Mouse (Mus musculus) liver, postnatal 0 days (tissue): ENCODE results near the gene Ccdc57. TPM values are rescaled to one million over a fixed set of nuclear protein-coding genes. Genes with fewer than 3 reads are reported as not detected.
A peak's percentile ranks its signal among the peaks of the same experiment; 100 is the strongest.

ENCODE experiments used
- ATAC-seq: fragments of 200-750 bp; cut with Nextera tagmentation; 2 replicates; pipeline ENCODE4 v1.8.0; 2017; ENCODE audit warnings: mild to moderate bottlenecking, moderate library complexity
- DNase-seq: peaks from one replicate; pipeline ENCODE4 v3.0.0-alpha.2; 2016
- H3K27ac ChIP-seq: fragments of 300-500 bp; sonication (generic); 2 replicates; pipeline ENCODE4 v1.5.1; 2014; ENCODE audit warnings: antibody characterized with exemption, moderate library complexity, mild to moderate bottlenecking, low read depth
- H3K27me3 ChIP-seq: fragments of 300-500 bp; sonication (generic); 2 replicates; pipeline ENCODE4 v1.6.1; 2014; ENCODE audit warnings: low read length, control low read depth, mixed read lengths; ENCODE audit not compliant: insufficient read depth
- H3K36me3 ChIP-seq: fragments of 300-500 bp; sonication (generic); replicated peaks from 2 replicates; pipeline ENCODE4 v1.6.1; 2014; ENCODE audit warnings: mild to moderate bottlenecking, control low read depth, low read length, moderate library complexity, mixed read lengths; ENCODE audit not compliant: insufficient read depth
- H3K4me1 ChIP-seq: fragments of 300-500 bp; sonication (generic); 2 replicates; pipeline ENCODE4 v1.6.1; 2014; ENCODE audit warnings: antibody characterized with exemption, mild to moderate bottlenecking, control low read depth; ENCODE audit not compliant: insufficient read depth
- H3K4me2 ChIP-seq: fragments of 300-500 bp; sonication (generic); 2 replicates; pipeline ENCODE4 v1.6.1; 2014; ENCODE audit warnings: low read depth, mild to moderate bottlenecking, low read length, moderate library complexity, mixed read lengths
- H3K4me3 ChIP-seq: fragments of 300-500 bp; sonication (generic); 2 replicates; pipeline ENCODE4 v1.5.1; 2014; ENCODE audit warnings: low read depth, low read length
- H3K9ac ChIP-seq: fragments of 300-500 bp; sonication (generic); replicated peaks from 2 replicates; pipeline ENCODE4 v1.6.1; 2014; ENCODE audit warnings: mild to moderate bottlenecking, moderate library complexity
- H3K9me3 ChIP-seq: fragments of 300-500 bp; sonication (generic); 2 replicates; pipeline ENCODE4 v1.6.1; 2016; ENCODE audit warnings: mild to moderate bottlenecking, control low read depth, low read length, mixed read lengths
- CTCF ChIP-seq: sonication (generic); IDR thresholded peaks from 2 replicates; pipeline ENCODE4 v1.5.1; 2016; ENCODE audit warnings: antibody characterized with exemption, low read depth
- EP300 ChIP-seq: IDR thresholded peaks from 2 replicates; pipeline ENCODE4 v1.6.1; 2016; ENCODE audit warnings: antibody characterized with exemption, low read depth, mild to moderate bottlenecking
- WGBS: fragments of 180-500 bp; shearing (Covaris S2); extraction: QIAGEN DNeasy Blood & Tissue Kit; methylation state at CpG from one replicate; pipeline ENCODE4 v1.1.7; 2014; ENCODE audit not compliant: insufficient replicate concordance; 5-methylcytosine and 5-hydroxymethylcytosine counted together
- polyA plus RNA-seq: library from polyadenylated mRNA; unstranded; fragments of >200 nt; fragmentation: Nextera tagmentation; extraction: Ambion mirVana; gene quantifications from 2 replicates; pipeline ENCODE4 v1.2.1, GENCODE M21; 2015

Gene Ccdc57
- polyA plus RNA-seq, 1 experiment from 2014 or later = 1.4 TPM

GRCm38 (mm10) chr11:120917756-120918155 is 14.9 kb downstream of the Ccdc57 start:
- Histone ChIP-seq H3K4me2 (no peak overlapping the region), H3K36me3 (peaks cover 4% of the 10 kb centered on the region), H3K4me3 (no peak overlapping the region), H3K27me3 (no peaks in the 10 kb centered on the region), H3K9me3 (no peaks in the 10 kb centered on the region), H3K4me1 (peaks cover 3% of the 10 kb centered on the region; the same call in 1 of the 2 replicates), H3K9ac (no peak overlapping the region), H3K27ac (no peak overlapping the region)
- TF ChIP-seq EP300 = no peak
- no peak for TF ChIP-seq CTCF
- DNase-seq = no peak
- WGBS = 93% methylated on average over 5 of the region's 5 CpGs
- ATAC-seq = no peak

DNA sequence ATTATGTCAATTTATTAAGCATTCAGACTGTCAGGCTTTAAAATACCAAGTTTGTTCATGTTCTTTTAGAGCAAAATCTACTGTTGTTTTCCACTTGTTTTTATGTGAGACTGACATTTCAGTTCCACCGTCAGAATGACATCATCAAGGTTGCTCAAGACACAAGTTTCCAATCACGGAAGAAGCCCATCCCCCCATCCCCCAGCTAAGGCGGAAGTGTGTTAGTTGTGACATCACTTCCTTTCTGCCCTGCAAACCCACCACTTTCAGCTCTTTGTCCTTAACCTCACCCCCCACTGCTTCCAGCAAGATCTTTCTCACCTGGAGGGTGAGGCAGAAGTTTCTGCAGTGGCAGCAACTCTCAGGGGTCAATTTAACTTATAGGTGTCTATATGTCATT is 16.2 kb downstream of the Ccdc57 start:
- TF ChIP-seq CTCF (no peak), EP300 (peak; percentile 35; the same call in 1 of the 2 replicates)
- DNase-seq = peak; percentile 54
- Histone ChIP-seq H3K27me3 (no peaks in the 10 kb centered on the region), H3K9ac (no peak overlapping the region), H3K27ac (0 out of 2 replicates have a peak overlapping the region, but pooled peaks have one; percentile 31), H3K9me3 (no peaks in the 10 kb centered on the region), H3K36me3 (peaks cover 4% of the 10 kb centered on the region), H3K4me2 (no peak overlapping the region), H3K4me1 (peaks cover 3% of the 10 kb centered on the region; the same call in 1 of the 2 replicates), H3K4me3 (no peak overlapping the region)
- no peak for ATAC-seq
- 36% methylated on average over 3 of the region's 3 CpGs for WGBS

- DNase-seq = no peak
- no peak overlapping the region for H3K27ac ChIP-seq
- no peaks in the 10 kb centered on the region for H3K27me3 ChIP-seq
- no peak overlapping the region for H3K9ac ChIP-seq
- H3K36me3 ChIP-seq = no peaks in the 10 kb centered on the region; the same call in 1 of the 2 replicates
- H3K9me3 ChIP-seq = no peaks in the 10 kb centered on the region
- H3K4me3 ChIP-seq = no peak overlapping the region
- no peak overlapping the region for H3K4me2 ChIP-seq
- no peak for ATAC-seq
- H3K4me1 ChIP-seq = peaks cover 3% of the 10 kb centered on the region; the same call in 1 of the 2 replicates
- no peak for TF ChIP-seq CTCF
- TF ChIP-seq EP300 = no peak
- 89% methylated on average over 4 of the region's 4 CpGs for WGBS
These were observed 18.9 kb downstream of the Ccdc57 start for GRCm38 (mm10) chr11:120913796-120914195.

DNA sequence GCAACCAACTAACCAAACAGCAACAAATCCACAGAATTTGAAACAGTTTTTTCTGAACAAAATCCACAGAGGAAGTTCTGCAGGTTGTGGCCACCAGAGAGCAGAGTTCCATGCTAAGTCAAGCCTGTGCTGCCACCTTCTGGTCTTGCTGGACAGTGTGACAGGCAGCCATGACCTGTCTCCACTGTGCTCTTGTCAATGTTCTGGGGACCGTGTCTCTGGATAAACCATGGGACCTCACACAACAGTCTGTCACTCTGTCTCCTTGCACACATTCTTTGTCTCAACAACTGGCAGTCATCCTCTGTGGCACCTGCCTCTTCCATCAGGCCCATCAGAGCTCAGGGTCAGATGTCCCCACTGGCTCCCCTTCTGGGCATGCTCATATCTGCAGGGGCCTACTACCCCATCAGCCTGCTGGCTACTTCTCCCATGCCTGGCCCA is 27.2 kb downstream of the Ccdc57 start:
- DNase-seq (peak; percentile 88), ATAC-seq (peak; percentile 82)
- Histone ChIP-seq H3K9ac (no peak overlapping the region), H3K4me3 (no peak overlapping the region), H3K4me1 (peaks cover 30% of the 10 kb centered on the region), H3K27me3 (no peaks in the 10 kb centered on the region), H3K36me3 (no peaks in the 10 kb centered on the region), H3K27ac (no peak overlapping the region), H3K4me2 (no peak overlapping the region), H3K9me3 (no peaks in the 10 kb centered on the region)
- TF ChIP-seq EP300 = no peak
- peak; percentile 100 for TF ChIP-seq CTCF
- WGBS = 0% methylated on average over 1 of the region's 1 CpGs

DNA sequence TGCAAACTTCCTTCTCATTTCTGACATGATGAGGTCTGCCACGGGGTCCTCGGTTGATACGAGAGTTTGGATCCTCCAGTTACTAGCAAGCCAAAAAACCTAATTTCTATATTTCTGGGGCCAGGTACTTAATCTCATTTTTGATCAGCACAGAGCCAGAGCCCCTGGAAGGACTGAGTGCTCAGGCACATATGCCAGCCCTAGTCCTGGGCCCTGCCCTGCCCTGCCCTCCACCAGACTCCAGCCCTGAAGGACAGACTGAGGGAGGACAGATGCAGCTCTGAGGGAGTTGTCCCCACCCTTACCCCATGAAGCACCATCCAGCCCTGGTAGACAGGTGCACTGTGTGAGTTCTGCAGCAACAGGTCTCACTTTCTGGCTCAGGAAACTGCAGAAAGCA is 28.1 kb downstream of the Ccdc57 start:
- ATAC-seq (no peak), DNase-seq (no peak)
- no peak overlapping the region for H3K27ac ChIP-seq
- H3K9ac ChIP-seq = no peak overlapping the region
- no peaks in the 10 kb centered on the region for H3K9me3 ChIP-seq
- no peak overlapping the region for H3K4me2 ChIP-seq
- TF ChIP-seq CTCF (no peak), EP300 (no peak)
- H3K4me3 ChIP-seq = no peak overlapping the region
- peaks cover 33% of the 10 kb centered on the region for H3K4me1 ChIP-seq
- H3K27me3 ChIP-seq = no peaks in the 10 kb centered on the region
- 91% methylated on average over 3 of the region's 3 CpGs for WGBS
- H3K36me3 ChIP-seq = no peaks in the 10 kb centered on the region

GRCm38 (mm10) chr11:120903159-120903850 is 29.4 kb downstream of the Ccdc57 start:
- H3K4me3 ChIP-seq = no peak overlapping the region
- TF ChIP-seq EP300 (no peak), CTCF (no peak)
- peak overlapping the region; percentile 25 for H3K27ac ChIP-seq
- H3K9me3 ChIP-seq = no peaks in the 10 kb centered on the region
- DNase-seq (no peak), ATAC-seq (no peak)
- no peaks in the 10 kb centered on the region for H3K27me3 ChIP-seq
- peaks cover 38% of the 10 kb centered on the region for H3K4me1 ChIP-seq
- H3K4me2 ChIP-seq = peak overlapping the region; percentile 51
- H3K36me3 ChIP-seq = no peaks in the 10 kb centered on the region
- peak overlapping the region; percentile 31; the same call in 1 of the 2 replicates for H3K9ac ChIP-seq
- WGBS = 64% methylated on average over 24 of the region's 24 CpGs
